Mouse (Mus musculus) erythroblast, adult 5-6 weeks (primary cell): ENCODE measurements around the gene Ccdc167. TPM values are rescaled to one million over a fixed set of nuclear protein-coding genes. Genes with fewer than 3 reads are reported as not detected.
A peak's percentile ranks its signal among the peaks of the same experiment; 100 is the strongest.

Experiments
- ATAC-seq: replicated peaks from 2 replicates; pipeline ENCODE4 v1.8.0; 2016; ENCODE audit warnings: moderate number of reproducible peaks, mild to moderate bottlenecking, moderate TSS enrichment, inconsistent platforms; ENCODE audit not compliant: poor library complexity, low FRiP score, severe bottlenecking
- total RNA-seq, 2 experiments: library from RNA; stranded (forward) in 1 of 2; stranded (reverse) in 1 of 2; fragments of 150-400 nt in 1 of 2; fragments of 200-764, 138-1000 nt in 1 of 2; gene quantifications; 2 replicates each; pipeline versions ENCODE4 v1.2.3 to v1.2.4; 2015 to 2017; ENCODE audit warnings: low replicate concordance in 2 of 2

Ccdc167 gene
- total RNA-seq, 2 experiments from 2014 or later = 4.5 to 7.7 TPM

GRCm38 (mm10) chr17:29660076-29660761 is 56.6 kb downstream of the Ccdc167 start, which contains the start of gene Cmtr1:
Gene Cmtr1 (plus strand): TSS chr17:29660595.
- ATAC-seq = peak; percentile 79

- peak; percentile 81 for ATAC-seq
These were observed 58.6 kb downstream of the Ccdc167 start for GRCm38 (mm10) chr17:29658249-29658648.

- ATAC-seq = no peak
These were observed 74.6 kb downstream of the Ccdc167 start for GRCm38 (mm10) chr17:29642219-29642618.

- no peak for ATAC-seq
These were observed 75.9 kb downstream of the Ccdc167 start for GRCm38 (mm10) chr17:29640971-29641370.

- ATAC-seq = peak; percentile 83
These were observed 78.9 kb downstream of the Ccdc167 start for GRCm38 (mm10) chr17:29637895-29638294.

GRCm38 (mm10) chr17:29637377-29637776 is 79.5 kb downstream of the Ccdc167 start:
- no peak for ATAC-seq

Other genes with a start within 250 kb of the Ccdc167 start
- gene Pim1, start 226.3 kb downstream of the Ccdc167 start, total RNA-seq (2015; ENCODE audit: low replicate concordance) = 342 and 357 TPM in 2 replicates
- gene Pim1, start 226.3 kb downstream of the Ccdc167 start, total RNA-seq (2017; ENCODE audit: low replicate concordance) = 725 and 933 TPM in 2 replicates
- 2.9 TPM in 1 of 2 replicates, not detected in the other for gene Gm17657, start 167.4 kb downstream of the Ccdc167 start, total RNA-seq (2015; ENCODE audit: low replicate concordance)
- gene Gm17657, start 167.4 kb downstream of the Ccdc167 start, total RNA-seq (2017; ENCODE audit: low replicate concordance) = not detected in 2 replicates
- gene Tbc1d22b, start 167.3 kb downstream of the Ccdc167 start, total RNA-seq (2015; ENCODE audit: low replicate concordance) = 3.7 and 4.4 TPM in 2 replicates
- 0.51 and 1.3 TPM in 2 replicates for gene Tbc1d22b, start 167.3 kb downstream of the Ccdc167 start, total RNA-seq (2017; ENCODE audit: low replicate concordance)
- not detected in 2 replicates for gene Tmem217, start 164.7 kb downstream of the Ccdc167 start, total RNA-seq (2015; ENCODE audit: low replicate concordance)
- not detected in 2 replicates for gene Tmem217, start 164.7 kb downstream of the Ccdc167 start, total RNA-seq (2017; ENCODE audit: low replicate concordance)
- 14.4 and 17.1 TPM in 2 replicates for gene Rnf8, start 102.3 kb downstream of the Ccdc167 start, total RNA-seq (2015; ENCODE audit: low replicate concordance)
- gene Rnf8, start 102.3 kb downstream of the Ccdc167 start, total RNA-seq (2017; ENCODE audit: low replicate concordance) = 6.8 and 37.2 TPM in 2 replicates
- 1.7 and 2.7 TPM in 2 replicates for gene Gm28043, start 102.2 kb downstream of the Ccdc167 start, total RNA-seq (2015; ENCODE audit: low replicate concordance)
- gene Gm28043, start 102.2 kb downstream of the Ccdc167 start, total RNA-seq (2017; ENCODE audit: low replicate concordance) = 20.6 and 22.0 TPM in 2 replicates
- 18.4 and 65.6 TPM in 2 replicates for gene Cmtr1, start 56.4 kb downstream of the Ccdc167 start, total RNA-seq (2015; ENCODE audit: low replicate concordance)
- gene Cmtr1, start 56.4 kb downstream of the Ccdc167 start, total RNA-seq (2017; ENCODE audit: low replicate concordance) = 239 and 340 TPM in 2 replicates